Mouse (Mus musculus) olfactory bulb, adult 2 months (tissue): ENCODE measurements around the gene Trim2. TPM values are rescaled to one million over a fixed set of nuclear protein-coding genes. Genes with fewer than 3 reads are reported as not detected.
A peak's percentile ranks its signal among the peaks of the same experiment; 100 is the strongest.

Source experiments
- H3K27ac ChIP-seq: fragments of 200-500 bp; 2 replicates; pipeline ENCODE4 v1.5.1; 2012; ENCODE audit warnings: low read depth, low read length; ENCODE audit not compliant: insufficient read depth
- H3K4me1 ChIP-seq: fragments of 200-500 bp; 2 replicates; pipeline ENCODE4 v1.6.1; 2012; ENCODE audit warnings: low read length; ENCODE audit not compliant: control insufficient read depth, insufficient read depth
- H3K4me3 ChIP-seq: fragments of 200-500 bp; 2 replicates; pipeline ENCODE4 v1.5.1; 2012; ENCODE audit warnings: mild to moderate bottlenecking, low read depth, low read length, moderate library complexity; ENCODE audit not compliant: insufficient read depth
- CTCF ChIP-seq: fragments of 200-500 bp; IDR thresholded peaks from 2 replicates; pipeline ENCODE4 v1.5.1; 2012; ENCODE audit warnings: low read depth, mild to moderate bottlenecking, low read length, moderate library complexity; ENCODE audit not compliant: insufficient read depth
- POLR2A ChIP-seq: fragments of 200-500 bp; IDR thresholded peaks from 2 replicates; pipeline ENCODE4 v1.6.1; 2012; ENCODE audit warnings: mild to moderate bottlenecking, low read depth, low read length, moderate library complexity; ENCODE audit not compliant: insufficient read depth
- WGBS: fragments of 180-500 bp; shearing (Covaris S2); methylation state at CpG from one replicate; pipeline ENCODE4 v1.1.7; 2018; 5-methylcytosine and 5-hydroxymethylcytosine counted together
- polyA plus RNA-seq: library from polyadenylated mRNA; stranded (reverse); fragments of >200 nt; gene quantifications from 2 replicates; pipeline ENCODE4 v1.2.4, GENCODE M21; 2012; ENCODE audit warnings: low replicate concordance; ENCODE audit not compliant: missing spikeins, insufficient read depth, insufficient read length

The Trim2 gene
- polyA plus RNA-seq, 1 experiment: not detected

DNA sequence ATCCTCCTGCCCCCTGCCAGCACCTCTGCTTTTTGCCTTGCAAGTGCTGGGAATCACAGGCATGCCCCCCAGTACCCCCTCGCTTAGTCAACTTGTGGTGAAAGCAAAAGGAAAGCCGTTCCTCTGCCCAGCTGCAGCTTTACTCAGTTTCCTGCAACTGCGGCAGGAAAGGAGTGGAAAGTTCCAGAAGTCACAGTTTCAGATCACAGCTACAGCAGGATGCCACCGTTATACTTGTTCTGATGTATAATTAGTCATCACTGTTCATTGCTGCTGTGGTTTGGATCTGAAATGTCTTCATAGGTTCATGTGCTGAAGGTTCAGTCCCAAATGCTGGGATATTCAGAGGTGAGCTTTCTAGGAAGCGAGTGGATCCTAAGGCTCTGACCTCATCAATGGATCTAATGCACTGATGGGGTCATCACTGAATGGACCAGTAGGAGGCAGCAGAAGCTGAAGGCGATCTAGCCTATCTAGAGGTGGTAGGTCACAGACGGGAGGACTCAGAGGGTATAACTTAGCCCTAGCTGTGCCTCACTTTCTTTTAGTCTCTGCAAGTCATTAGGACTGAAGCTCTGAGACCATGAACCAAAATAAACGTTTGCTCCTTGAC, 137.2 kb downstream of the Trim2 start:
- Histone ChIP-seq H3K4me3 (no peak overlapping the region), H3K4me1 (peaks cover 6% of the 10 kb centered on the region; the same call in 1 of the 2 replicates), H3K27ac (no peak overlapping the region)
- TF ChIP-seq CTCF: no peak
- TF ChIP-seq POLR2A: no peak
- 59% methylated on average over 8 of the region's 8 CpGs for WGBS

DNA sequence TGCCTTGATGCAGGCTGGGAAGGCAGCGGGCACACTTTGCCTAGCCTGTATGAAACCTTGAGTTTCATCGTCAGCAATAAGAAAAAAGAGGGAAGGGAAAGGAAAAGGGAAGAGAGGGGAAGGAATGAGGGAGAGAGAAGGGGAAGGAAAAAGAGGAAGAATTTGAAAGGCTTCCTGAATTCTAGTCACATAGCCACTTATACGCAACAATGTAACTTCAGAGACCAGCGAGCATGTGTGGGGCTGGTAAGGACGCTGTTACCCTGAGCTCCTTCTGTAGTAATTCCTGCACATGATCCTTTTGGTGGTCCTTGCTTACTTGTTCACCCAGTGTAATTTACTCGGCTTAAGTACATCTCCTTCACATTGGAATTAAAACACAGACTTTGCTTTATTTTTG, 137.7 kb downstream of the Trim2 start:
- 80% methylated on average over 6 of the region's 6 CpGs for WGBS
- Histone ChIP-seq H3K27ac (no peak overlapping the region), H3K4me1 (peaks cover 6% of the 10 kb centered on the region; the same call in 1 of the 2 replicates), H3K4me3 (no peak overlapping the region)
- no peak for TF ChIP-seq CTCF
- TF ChIP-seq POLR2A: no peak

DNA sequence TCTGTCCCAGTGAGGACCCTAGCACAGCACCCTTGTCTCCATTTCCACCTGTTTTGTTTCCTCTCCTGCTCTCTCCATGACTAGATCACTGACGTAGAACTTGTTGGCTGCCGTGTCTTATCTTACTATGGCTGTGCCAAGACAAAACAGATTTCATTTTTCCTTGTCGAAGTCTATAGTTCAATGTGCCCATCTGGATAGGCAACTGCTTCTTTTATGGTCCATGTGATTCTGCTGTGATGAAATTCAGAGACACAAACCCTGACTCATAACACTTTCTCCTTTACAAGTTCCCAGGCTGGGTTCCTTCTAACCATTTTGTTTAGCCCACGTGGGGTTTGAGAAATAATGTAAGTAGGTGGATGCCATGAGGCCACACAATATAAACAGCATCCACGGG, 140.6 kb downstream of the Trim2 start:
- Histone ChIP-seq H3K4me3 (no peak overlapping the region), H3K27ac (no peak overlapping the region), H3K4me1 (no peaks in the 10 kb centered on the region)
- TF ChIP-seq CTCF: no peak
- TF ChIP-seq POLR2A: no peak
- WGBS: 82% methylated on average over 5 of the region's 5 CpGs

DNA sequence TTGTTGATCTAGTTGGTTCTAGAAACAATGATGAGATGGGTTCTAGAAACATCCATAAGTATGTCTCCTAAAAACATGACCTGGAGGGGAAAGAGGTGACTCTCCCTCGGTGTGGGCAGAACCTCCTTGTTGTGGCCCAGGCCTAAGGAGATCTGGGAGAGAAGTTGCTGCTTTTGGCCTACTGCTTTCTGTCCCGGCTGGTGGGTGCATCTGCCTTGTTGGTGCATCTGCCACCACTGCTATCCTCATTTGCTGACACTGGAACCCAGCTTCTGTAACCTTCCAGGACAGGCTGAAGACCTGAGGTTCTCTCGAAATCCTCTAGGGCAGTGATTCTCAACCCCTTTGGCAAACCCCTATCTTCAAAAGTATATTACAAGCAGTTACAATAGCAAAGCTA, 141.3 kb downstream of the Trim2 start:
- H3K4me1 ChIP-seq: no peaks in the 10 kb centered on the region
- no peak overlapping the region for H3K27ac ChIP-seq
- WGBS: 98% methylated on average over 3 of the region's 3 CpGs
- TF ChIP-seq CTCF (no peak), POLR2A (no peak)
- H3K4me3 ChIP-seq: no peak overlapping the region

DNA sequence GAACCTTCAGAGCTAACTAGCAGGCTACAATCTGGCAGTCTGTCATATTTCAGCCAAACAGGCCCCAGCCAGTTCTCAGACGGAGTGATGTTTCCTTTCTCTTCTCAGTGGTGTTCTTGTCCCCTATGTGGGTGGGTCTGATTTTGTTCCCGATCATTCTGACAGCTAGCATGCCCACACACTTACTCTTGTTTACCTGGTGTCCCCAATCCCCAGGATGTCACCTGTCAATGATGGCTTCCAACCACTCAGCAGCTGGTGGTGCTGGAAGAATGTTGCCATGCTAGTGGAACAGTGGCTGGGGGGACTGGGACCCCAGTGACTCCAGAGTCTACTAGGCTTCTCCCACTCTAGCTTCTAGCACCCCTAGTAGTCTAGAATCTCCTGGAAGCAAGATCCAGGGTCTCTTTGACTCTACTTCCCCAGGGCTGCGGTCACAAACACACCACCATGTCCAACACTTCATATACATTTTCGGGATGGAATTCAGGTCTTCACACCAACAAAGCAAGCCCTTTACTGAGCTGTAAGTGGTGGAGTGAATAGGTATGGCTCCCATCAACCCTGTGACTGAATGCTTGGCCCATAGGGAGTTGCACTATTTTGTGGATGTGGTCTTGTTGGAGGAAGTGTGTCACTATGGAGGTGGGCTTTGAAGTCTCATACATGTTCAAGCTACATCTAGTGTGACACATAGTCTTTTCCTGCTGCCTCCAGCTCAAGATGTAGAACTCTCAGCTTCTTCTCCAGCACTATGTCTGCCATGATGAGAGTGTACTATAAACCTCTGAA, 148.9 kb downstream of the Trim2 start:
- H3K4me3 ChIP-seq: no peak overlapping the region
- 83% methylated on average over 4 of the region's 4 CpGs for WGBS
- H3K27ac ChIP-seq: no peak overlapping the region
- TF ChIP-seq CTCF: no peak
- TF ChIP-seq POLR2A: no peak
- H3K4me1 ChIP-seq: peaks cover 8% of the 10 kb centered on the region

DNA sequence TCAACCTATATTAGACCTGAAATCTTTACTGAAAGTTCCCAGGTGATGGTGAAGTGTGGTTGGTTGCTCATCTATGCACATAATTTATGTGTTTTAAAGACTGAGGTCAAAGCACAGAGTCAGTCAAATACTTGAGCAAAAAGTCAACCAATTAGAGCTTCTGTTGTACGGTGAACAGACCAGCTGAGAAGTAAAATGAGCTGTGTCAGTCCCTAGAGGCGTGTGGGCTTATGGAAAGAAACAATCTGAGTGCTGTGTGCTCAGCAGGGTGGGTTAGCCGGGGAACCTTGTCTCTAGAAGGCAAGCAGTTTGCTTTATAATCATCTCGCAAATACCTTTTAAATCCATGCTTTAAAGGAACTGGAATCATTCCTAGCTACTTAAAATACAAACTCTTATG, 149.7 kb downstream of the Trim2 start:
- Histone ChIP-seq H3K4me3 (no peak overlapping the region), H3K27ac (no peak overlapping the region), H3K4me1 (peaks cover 8% of the 10 kb centered on the region)
- TF ChIP-seq POLR2A (no peak), CTCF (no peak)
- 45% methylated on average over 4 of the region's 4 CpGs for whole genome bisulfite sequencing

DNA sequence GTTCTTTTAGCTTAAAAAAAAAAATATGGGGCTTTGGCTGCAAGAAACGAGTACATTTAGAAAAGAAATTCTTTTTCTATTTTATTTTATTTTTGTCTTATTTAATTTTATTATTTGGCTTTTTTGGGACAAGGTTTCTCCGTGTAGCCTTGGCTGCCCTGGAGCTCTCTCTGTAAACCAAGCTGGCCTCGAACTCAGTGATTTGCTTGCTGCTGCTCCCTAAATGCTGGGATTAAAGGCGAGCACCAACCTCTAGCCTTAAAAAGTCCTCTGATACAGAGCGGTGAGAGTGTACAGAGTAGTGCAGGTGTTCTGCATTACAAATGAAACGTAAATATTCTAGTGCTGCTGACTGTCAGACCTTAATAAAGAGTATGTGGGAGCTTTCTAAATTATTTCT, 150.6 kb downstream of the Trim2 start:
- peaks cover 8% of the 10 kb centered on the region for H3K4me1 ChIP-seq
- 29% methylated on average over 6 of the region's 6 CpGs for WGBS
- TF ChIP-seq POLR2A: no peak
- TF ChIP-seq CTCF: no peak

DNA sequence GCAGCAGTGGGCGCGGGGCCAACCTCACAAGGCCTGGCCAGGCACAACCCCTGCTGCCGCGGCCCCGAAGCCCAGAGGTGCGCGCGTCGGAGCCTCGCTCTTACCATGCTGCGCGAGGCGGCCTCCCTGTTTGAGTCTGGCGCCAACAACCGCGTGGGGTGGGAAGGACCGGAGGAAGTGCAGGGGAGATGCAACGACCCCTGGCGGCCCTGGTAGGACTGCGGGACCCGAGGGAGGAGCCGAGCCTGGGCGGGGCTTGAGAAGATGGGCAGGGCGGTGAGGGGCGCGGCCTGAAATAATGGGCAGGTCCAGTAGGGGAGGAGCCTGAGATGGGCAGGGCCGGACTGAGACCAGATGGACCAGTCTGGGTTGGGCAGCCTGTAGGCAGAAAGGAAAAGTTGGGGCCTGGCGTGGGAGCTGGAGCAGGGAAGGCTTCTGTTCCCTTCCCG, 151.1 kb downstream of the Trim2 start, which contains the start of gene Mnd1:
TSS of gene Mnd1 (minus strand) at position 229 of the 449 bp plus-strand sequence.
- WGBS: under 1% methylated on average over 29 of the region's 29 CpGs
- H3K4me3 ChIP-seq: peak within 1 kb of the TSS; percentile 51
- H3K27ac ChIP-seq: no peak within 1 kb of the TSS
- peaks cover 8% of the 10 kb centered on the region for H3K4me1 ChIP-seq
- TF ChIP-seq POLR2A (no peak), CTCF (peak; percentile 86)

More for the DNA sequence above, 150.6 kb downstream of the Trim2 start:
- Histone ChIP-seq H3K4me3 (no peak overlapping the region), H3K27ac (no peak overlapping the region)

DNA sequence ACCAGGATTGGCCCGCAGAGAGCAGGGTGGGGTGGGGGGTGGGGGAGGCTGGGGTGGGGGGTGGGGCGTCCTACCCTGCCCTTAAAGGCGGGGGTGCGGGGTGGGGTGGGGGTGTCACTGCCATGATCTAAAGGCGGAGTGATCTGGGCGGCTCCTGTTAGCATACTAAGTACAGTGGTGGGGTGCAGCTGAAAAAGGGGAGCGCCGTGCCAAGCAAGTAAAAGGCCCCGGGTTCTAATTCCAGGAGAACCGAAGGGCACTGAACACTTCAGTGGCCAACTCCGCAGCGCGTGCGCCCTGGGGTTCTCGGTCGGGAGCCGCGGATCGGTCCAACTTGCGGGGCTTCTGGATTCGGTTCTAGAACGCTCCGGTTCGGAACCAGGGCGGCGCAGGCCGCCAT, 151.5 kb downstream of the Trim2 start:
- peaks cover 8% of the 10 kb centered on the region for H3K4me1 ChIP-seq
- 1% methylated on average over 25 of the region's 27 CpGs for WGBS
- H3K27ac ChIP-seq: no peak overlapping the region
- TF ChIP-seq CTCF (no peak), POLR2A (no peak)
- peak overlapping the region; percentile 51 for H3K4me3 ChIP-seq
